In the genomic region with DNA sequence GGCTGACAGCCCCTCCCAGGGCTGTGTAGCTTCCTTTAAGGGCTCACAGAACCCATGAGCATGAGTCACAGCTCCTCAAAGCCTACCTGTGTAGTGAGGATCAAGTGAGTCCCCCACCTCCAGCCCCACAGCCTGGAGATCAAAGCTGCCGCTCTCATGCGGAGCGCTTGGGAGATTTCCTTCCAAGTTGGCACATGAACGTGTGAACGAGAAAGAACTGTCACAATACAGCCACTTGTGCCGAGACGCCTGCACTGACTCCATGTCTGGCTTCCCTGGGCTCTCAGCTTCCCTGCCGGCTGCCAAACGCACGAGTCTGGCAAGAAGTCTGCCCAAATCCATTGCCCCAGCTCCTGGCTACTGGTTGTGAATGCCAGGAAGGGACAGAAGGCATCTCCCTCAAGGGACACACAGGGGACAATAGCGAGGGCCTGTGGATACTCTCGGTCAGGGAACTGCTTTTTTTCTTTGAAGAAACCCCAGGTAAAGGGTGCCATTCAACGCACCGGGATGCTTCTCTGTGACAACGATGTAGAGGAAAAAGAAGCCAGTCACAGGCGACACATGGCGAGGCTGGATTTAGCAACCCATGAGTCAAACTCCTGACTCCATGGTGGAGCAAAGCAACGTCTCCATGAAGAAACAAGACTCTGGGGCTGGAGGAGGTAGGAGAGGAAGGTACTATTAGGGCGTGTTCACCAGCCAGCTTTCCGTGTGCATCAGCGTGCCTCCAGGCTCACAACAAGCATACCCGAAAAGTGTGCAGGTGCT, we compare ENCODE assay signal across 8 mouse cellular contexts.
DNase-seq lines count a peak whose midpoint lies in the region; ATAC-seq lines count a peak whose summit lies in the region.

No protein-coding gene starts in this region.

- 0 out of 2 replicates have a peak, but pooled peaks cover 2% of the 10 kb centered on the region for H3K27me3 ChIP-seq in embryonic facial prominence, embryonic 13.5 days
- peaks cover 11% of the 10 kb centered on the region; the same call in 1 of the 2 replicates for H3K27me3 ChIP-seq in embryonic facial prominence, embryonic 10.5 days (replicated peaks; ENCODE audit: low read depth, poor library complexity, severe bottlenecking)
- no peaks in the 10 kb centered on the region for H3K27me3 ChIP-seq in forebrain, embryonic 15.5 days
- H3K27me3 ChIP-seq in limb, embryonic 12.5 days, result 0 out of 2 replicates have a peak, but pooled peaks cover 3% of the 10 kb centered on the region

- peaks cover 44% of the 10 kb centered on the region for H3K4me1 ChIP-seq in embryonic facial prominence, embryonic 13.5 days
- peaks cover 54% of the 10 kb centered on the region for H3K4me1 ChIP-seq in embryonic facial prominence, embryonic 10.5 days
- peaks cover 77% of the 10 kb centered on the region for H3K4me1 ChIP-seq in forebrain, embryonic 15.5 days
- peaks cover 85% of the 10 kb centered on the region for H3K4me1 ChIP-seq in limb, embryonic 12.5 days (replicated peaks)

- 75% methylated on average over 22 of the region's 22 CpGs for WGBS in embryonic facial prominence, embryonic 13.5 days
- WGBS in embryonic facial prominence, embryonic 10.5 days, result 80% methylated on average over 22 of the region's 22 CpGs
- WGBS in forebrain, embryonic 15.5 days, result 42% methylated on average over 22 of the region's 22 CpGs
- WGBS in limb, embryonic 12.5 days, result 60% methylated on average over 22 of the region's 22 CpGs

- no peak overlapping the region for H3K9ac ChIP-seq in embryonic facial prominence, embryonic 13.5 days
- H3K9ac ChIP-seq in forebrain, embryonic 15.5 days (replicated peaks), result no peak overlapping the region
- H3K9ac ChIP-seq in limb, embryonic 12.5 days (replicated peaks), result no peak overlapping the region

- H3K9me3 ChIP-seq in embryonic facial prominence, embryonic 13.5 days, result no peaks in the 10 kb centered on the region
- no peaks in the 10 kb centered on the region for H3K9me3 ChIP-seq in embryonic facial prominence, embryonic 10.5 days
- no peaks in the 10 kb centered on the region for H3K9me3 ChIP-seq in forebrain, embryonic 15.5 days
- H3K9me3 ChIP-seq in limb, embryonic 12.5 days, result no peaks in the 10 kb centered on the region

- no peak overlapping the region for H3K4me3 ChIP-seq in embryonic facial prominence, embryonic 13.5 days
- H3K4me3 ChIP-seq in embryonic facial prominence, embryonic 10.5 days, result no peak overlapping the region
- 0 out of 2 replicates have a peak overlapping the region, but pooled peaks have one; percentile 10 for H3K4me3 ChIP-seq in forebrain, embryonic 15.5 days
- no peak overlapping the region for H3K4me3 ChIP-seq in limb, embryonic 12.5 days (replicated peaks)

- H3K36me3 ChIP-seq in embryonic facial prominence, embryonic 13.5 days, result no peaks in the 10 kb centered on the region
- no peaks in the 10 kb centered on the region for H3K36me3 ChIP-seq in embryonic facial prominence, embryonic 10.5 days (replicated peaks)
- no peaks in the 10 kb centered on the region for H3K36me3 ChIP-seq in forebrain, embryonic 15.5 days
- no peaks in the 10 kb centered on the region for H3K36me3 ChIP-seq in limb, embryonic 12.5 days

- ATAC-seq in embryonic facial prominence, embryonic 13.5 days (ENCODE audit: insufficient number of reproducible peaks, insufficient read depth, low FRiP score, low TSS enrichment, low read depth), result peak; percentile 68; the same call in 1 of the 2 replicates
- peak; percentile 81 for ATAC-seq in forebrain, embryonic 15.5 days (replicated peaks)
- no peak for ATAC-seq in limb, embryonic 12.5 days (ENCODE audit: insufficient number of reproducible peaks, insufficient read depth, low FRiP score, low TSS enrichment, low read depth)
- no peak for ATAC-seq in granulocyte monocyte progenitor cell, adult 5-6 weeks (replicated peaks; ENCODE audit: poor library complexity, severe bottlenecking)
- no peak for ATAC-seq in megakaryocyte progenitor cell, adult 5-6 weeks (replicated peaks; ENCODE audit: poor library complexity)

- DNase-seq in embryonic facial prominence, embryonic 10.5 days (ENCODE audit: low spot score), result no peak
- DNase-seq in T-cell, adult 2 months (ENCODE audit: low spot score), result peak; percentile 18
- no peak for DNase-seq in adrenal gland, postnatal 36 days

- H3K4me2 ChIP-seq in embryonic facial prominence, embryonic 13.5 days, result peak overlapping the region; percentile 2; the same call in 1 of the 2 replicates
- peak overlapping the region; percentile 36 for H3K4me2 ChIP-seq in forebrain, embryonic 15.5 days (replicated peaks)
- H3K4me2 ChIP-seq in limb, embryonic 12.5 days, result peak overlapping the region; percentile 11

- H3K27ac ChIP-seq in embryonic facial prominence, embryonic 13.5 days, result no peak overlapping the region
- H3K27ac ChIP-seq in embryonic facial prominence, embryonic 10.5 days (replicated peaks), result no peak overlapping the region
- H3K27ac ChIP-seq in forebrain, embryonic 15.5 days (replicated peaks), result peak overlapping the region; percentile 94
- H3K27ac ChIP-seq in limb, embryonic 12.5 days, result 0 out of 2 replicates have a peak overlapping the region, but pooled peaks have one; percentile 8

Comparison
In these comparisons a context has a peak if more than half of its experiments do, and no peak if none do; other contexts are left out.
1. ATAC-seq: peak in embryonic facial prominence, embryonic 13.5 days (single experiment) and forebrain, embryonic 15.5 days (single experiment); none in limb, embryonic 12.5 days (single experiment), granulocyte monocyte progenitor cell, adult 5-6 weeks (single experiment) and megakaryocyte progenitor cell, adult 5-6 weeks (single experiment).
2. H3K27ac ChIP-seq: peak in forebrain, embryonic 15.5 days (single experiment) and limb, embryonic 12.5 days (single experiment); none in embryonic facial prominence, embryonic 13.5 days (single experiment) and embryonic facial prominence, embryonic 10.5 days (single experiment).
3. Peak in every context shown above with its lines, with median percentiles within 50 percentile points of each other: H3K4me2 ChIP-seq.